Mouse (Mus musculus) embryonic facial prominence, embryonic 15.5 days (tissue): ENCODE data around the gene Snap25. TPM values are rescaled to one million over a fixed set of nuclear protein-coding genes. Genes with fewer than 3 reads are reported as not detected.

Source experiments
- ATAC-seq: fragments of 200-750 bp; cut with Nextera tagmentation; 2 replicates; pipeline ENCODE4 v1.8.0; 2017; ENCODE audit warnings: low read depth, moderate TSS enrichment; ENCODE audit not compliant: insufficient number of reproducible peaks, low FRiP score, low TSS enrichment
- H3K27ac ChIP-seq: fragments of 300-500 bp; sonication (generic); replicated peaks from 2 replicates; pipeline ENCODE4 v1.5.1; 2015; ENCODE audit warnings: mild to moderate bottlenecking, inconsistent platforms
- H3K27me3 ChIP-seq: fragments of 300-500 bp; sonication (generic); 2 replicates; pipeline ENCODE4 v1.6.1; 2015; ENCODE audit warnings: inconsistent platforms
- H3K36me3 ChIP-seq: fragments of 300-500 bp; sonication (generic); 2 replicates; pipeline ENCODE4 v1.6.1; 2015; ENCODE audit warnings: mild to moderate bottlenecking, inconsistent platforms
- H3K4me1 ChIP-seq: fragments of 300-500 bp; sonication (generic); 2 replicates; pipeline ENCODE4 v1.6.1; 2015; ENCODE audit warnings: inconsistent platforms
- H3K4me2 ChIP-seq: fragments of 300-500 bp; sonication (generic); replicated peaks from 2 replicates; pipeline ENCODE4 v1.6.1; 2015; ENCODE audit warnings: mild to moderate bottlenecking, inconsistent platforms
- H3K4me3 ChIP-seq: fragments of 300-500 bp; sonication (generic); replicated peaks from 2 replicates; pipeline ENCODE4 v1.5.1; 2015; ENCODE audit warnings: mild to moderate bottlenecking, inconsistent platforms
- H3K9ac ChIP-seq: fragments of 300-500 bp; sonication (generic); 2 replicates; pipeline ENCODE4 v1.6.1; 2015; ENCODE audit warnings: inconsistent platforms
- H3K9me3 ChIP-seq: fragments of 300-500 bp; sonication (generic); replicated peaks from 2 replicates; pipeline ENCODE4 v1.6.1; 2016; ENCODE audit warnings: inconsistent platforms
- WGBS: fragments of 180-500 bp; shearing (Covaris S2); methylation state at CpG from one replicate; pipeline ENCODE4 v1.1.7; 2015; 5-methylcytosine and 5-hydroxymethylcytosine counted together
- polyA plus RNA-seq: library from polyadenylated mRNA; unstranded; fragments of >200 nt; fragmentation: Nextera tagmentation; extraction: Ambion mirVana; gene quantifications from 2 replicates; pipeline ENCODE4 v1.2.1, GENCODE M21; 2015

The Snap25 gene
- polyA plus RNA-seq, 1 experiment from 2014 or later: 7.5 TPM

DNA sequence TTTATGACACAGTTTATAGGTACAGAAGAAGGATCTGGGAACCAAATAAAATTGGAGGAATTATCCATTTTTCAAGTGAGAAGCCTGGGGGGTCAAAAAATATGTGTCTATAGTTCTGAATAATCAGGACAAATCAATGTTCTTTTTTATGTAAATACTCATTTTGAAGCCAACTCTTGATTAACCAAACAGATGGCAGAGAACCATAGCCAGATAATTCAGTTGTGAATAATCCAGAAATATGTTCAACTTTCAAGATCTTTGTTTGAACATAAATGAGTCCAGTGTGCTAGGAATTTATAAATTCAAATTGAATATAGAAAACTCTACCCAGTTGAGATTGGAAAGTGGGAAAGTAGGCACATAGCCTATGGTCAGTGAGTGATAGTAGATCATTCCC lies 67.0 kb downstream of the Snap25 start:
- H3K9me3 ChIP-seq: no peaks in the 10 kb centered on the region
- H3K27me3 ChIP-seq: no peaks in the 10 kb centered on the region
- no peak overlapping the region for H3K9ac ChIP-seq
- no peak overlapping the region for H3K4me3 ChIP-seq
- no peaks in the 10 kb centered on the region for H3K36me3 ChIP-seq
- no peak for ATAC-seq
- H3K4me2 ChIP-seq: no peak overlapping the region
- H3K4me1 ChIP-seq: no peaks in the 10 kb centered on the region
- no peak overlapping the region for H3K27ac ChIP-seq

DNA sequence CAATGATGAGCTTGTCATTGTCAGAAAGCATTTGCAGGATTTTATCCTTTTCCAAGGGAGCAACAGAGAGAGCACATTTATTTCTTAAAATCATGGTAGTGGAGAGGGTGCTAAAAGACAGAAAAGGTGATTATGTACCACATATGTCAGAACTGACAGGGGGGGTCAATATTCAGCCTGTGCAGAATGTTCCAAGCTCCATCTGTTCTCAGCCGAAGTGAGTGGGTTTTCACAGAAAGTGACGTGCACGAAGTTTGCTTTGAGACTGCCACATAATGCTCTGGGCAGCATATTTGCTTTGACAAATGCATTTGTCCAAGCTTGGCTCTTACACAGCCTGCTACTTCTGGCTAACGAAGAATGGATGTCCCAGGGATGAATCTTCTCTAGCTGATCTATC lies 71.1 kb downstream of the Snap25 start:
- H3K9ac ChIP-seq: no peak overlapping the region
- ATAC-seq: no peak
- no peak overlapping the region for H3K4me3 ChIP-seq
- no peaks in the 10 kb centered on the region for H3K27me3 ChIP-seq
- 80% methylated on average over 4 of the region's 4 CpGs for WGBS
- no peak overlapping the region for H3K4me2 ChIP-seq
- H3K27ac ChIP-seq: no peak overlapping the region
- no peaks in the 10 kb centered on the region for H3K4me1 ChIP-seq
- H3K36me3 ChIP-seq: no peaks in the 10 kb centered on the region
- no peaks in the 10 kb centered on the region for H3K9me3 ChIP-seq

DNA sequence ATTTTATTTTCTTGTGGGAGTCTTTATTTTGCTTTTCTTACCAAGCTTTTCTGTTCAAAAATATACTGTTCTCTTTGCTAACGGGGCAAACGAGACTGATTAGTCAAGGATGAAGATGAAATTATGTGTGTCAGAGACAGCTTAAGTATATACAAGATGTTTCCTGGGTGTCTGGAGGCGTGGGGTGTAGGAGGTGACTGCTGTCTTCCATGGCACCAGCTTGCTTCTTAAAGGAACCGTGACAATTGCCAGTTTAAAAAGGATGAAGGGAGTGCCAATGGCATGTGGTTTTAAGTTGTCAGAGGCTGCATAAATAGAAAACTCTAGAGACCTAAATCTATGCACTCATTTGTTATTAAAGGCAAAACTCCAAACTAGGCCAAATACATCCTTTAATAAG lies 75.1 kb downstream of the Snap25 start:
- H3K9me3 ChIP-seq: no peaks in the 10 kb centered on the region
- no peak overlapping the region for H3K4me2 ChIP-seq
- WGBS: 31% methylated on average over 4 of the region's 4 CpGs
- H3K4me1 ChIP-seq: no peaks in the 10 kb centered on the region
- no peak overlapping the region for H3K4me3 ChIP-seq
- no peak overlapping the region for H3K9ac ChIP-seq
- no peaks in the 10 kb centered on the region for H3K36me3 ChIP-seq
- ATAC-seq: no peak
- no peak overlapping the region for H3K27ac ChIP-seq
- H3K27me3 ChIP-seq: no peaks in the 10 kb centered on the region

DNA sequence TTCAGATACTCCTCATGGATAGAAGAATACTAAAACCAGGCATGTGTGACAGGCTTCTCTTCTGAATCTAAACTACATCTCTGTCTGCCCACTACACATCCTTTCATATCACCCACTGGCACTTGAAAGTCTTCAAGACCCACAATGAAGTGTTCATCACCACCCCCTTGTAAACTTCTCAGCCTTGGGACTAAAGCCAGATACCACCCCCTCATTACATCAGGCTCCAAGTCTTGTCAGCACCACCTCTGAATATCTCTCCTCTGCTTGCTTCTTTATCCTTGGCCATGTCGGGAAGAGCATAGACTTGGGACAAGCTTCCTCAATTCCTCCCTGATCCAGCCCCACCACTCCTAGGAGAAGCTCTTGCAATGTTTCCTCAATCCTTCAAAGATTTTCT lies 83.3 kb downstream of the Snap25 start:
- H3K36me3 ChIP-seq: no peaks in the 10 kb centered on the region
- H3K4me3 ChIP-seq: no peak overlapping the region
- WGBS: 80% methylated on average over 1 of the region's 1 CpGs
- H3K27ac ChIP-seq: no peak overlapping the region
- H3K9ac ChIP-seq: no peak overlapping the region
- no peaks in the 10 kb centered on the region for H3K9me3 ChIP-seq
- no peak for ATAC-seq
- no peaks in the 10 kb centered on the region for H3K27me3 ChIP-seq
- no peak overlapping the region for H3K4me2 ChIP-seq
- H3K4me1 ChIP-seq: no peaks in the 10 kb centered on the region

DNA sequence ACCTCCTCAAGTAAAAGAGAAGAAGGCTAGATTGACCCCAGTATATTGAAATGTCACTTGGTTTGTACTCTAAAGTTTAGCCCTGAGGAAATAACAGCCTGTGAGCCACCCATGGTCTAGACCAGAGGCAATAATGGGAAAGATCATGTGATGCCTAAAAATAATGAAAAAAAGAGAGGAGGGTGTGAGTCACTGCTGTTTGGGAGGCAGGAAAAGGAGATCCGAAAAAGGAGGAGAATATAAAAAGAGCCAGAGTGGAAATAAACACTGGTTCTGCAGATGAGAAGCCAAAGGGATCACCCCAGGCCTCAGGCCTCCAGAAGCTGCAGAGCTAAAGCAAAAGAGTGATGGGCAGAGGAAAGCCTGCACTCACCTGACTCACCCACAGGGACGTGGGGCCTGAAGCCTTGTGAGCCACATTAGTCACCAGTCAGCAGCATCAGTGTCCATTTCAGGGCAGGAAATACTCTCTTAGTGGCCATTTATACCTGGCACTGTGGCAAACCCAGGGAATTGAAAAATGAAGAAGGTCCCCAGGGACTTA lies 85.7 kb downstream of the Snap25 start:
- H3K4me2 ChIP-seq: no peak overlapping the region
- H3K9me3 ChIP-seq: no peaks in the 10 kb centered on the region
- H3K27me3 ChIP-seq: no peaks in the 10 kb centered on the region
- no peak overlapping the region for H3K9ac ChIP-seq
- H3K36me3 ChIP-seq: no peaks in the 10 kb centered on the region
- no peak for ATAC-seq
- H3K4me3 ChIP-seq: no peak overlapping the region
- no peak overlapping the region for H3K27ac ChIP-seq
- no peaks in the 10 kb centered on the region for H3K4me1 ChIP-seq
- 62% methylated on average over 2 of the region's 2 CpGs for WGBS

DNA sequence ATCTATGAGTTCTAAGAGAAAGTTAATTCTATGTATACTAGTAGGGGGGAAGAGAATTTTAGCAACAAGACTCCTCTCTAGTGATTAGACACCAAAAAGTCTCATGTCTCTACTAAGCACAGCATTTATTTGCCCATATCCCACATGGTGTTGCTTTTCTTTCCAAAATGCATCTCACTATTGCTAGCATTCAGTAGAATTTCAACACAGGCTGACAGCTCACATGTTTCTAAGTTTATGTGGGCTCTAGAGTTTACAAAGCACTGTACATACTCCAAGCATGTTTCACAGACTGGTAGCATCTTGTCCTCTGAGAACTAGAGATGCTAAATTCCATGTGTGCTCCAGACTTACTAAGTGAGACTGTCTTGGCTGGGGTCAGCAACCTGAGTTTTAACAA lies 87.8 kb downstream of the Snap25 start:
- Histone ChIP-seq H3K9me3 (no peaks in the 10 kb centered on the region), H3K36me3 (no peaks in the 10 kb centered on the region), H3K4me2 (no peak overlapping the region), H3K27ac (no peak overlapping the region), H3K4me3 (no peak overlapping the region), H3K9ac (no peak overlapping the region), H3K4me1 (no peaks in the 10 kb centered on the region), H3K27me3 (no peaks in the 10 kb centered on the region)
- no peak for ATAC-seq

DNA sequence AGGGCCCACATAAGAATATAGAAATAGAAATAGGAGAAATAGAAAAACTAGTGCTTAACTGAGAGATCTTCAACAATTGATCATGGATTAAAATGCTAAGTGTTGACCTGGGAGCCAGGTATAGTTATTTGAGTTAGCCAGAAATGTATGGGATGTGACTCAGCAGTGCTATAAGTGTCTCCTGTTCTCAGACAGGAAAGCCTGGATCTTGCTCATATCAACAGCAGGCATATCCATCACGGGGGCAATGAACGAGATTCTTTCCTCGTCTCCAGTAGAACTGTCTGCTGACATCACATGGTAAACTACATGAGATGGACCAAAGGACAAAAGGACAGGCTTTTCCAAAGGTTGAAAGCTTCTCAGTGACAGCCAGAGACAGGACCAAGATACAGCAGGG lies 88.8 kb downstream of the Snap25 start:
- H3K36me3 ChIP-seq: no peaks in the 10 kb centered on the region
- H3K27me3 ChIP-seq: no peaks in the 10 kb centered on the region
- H3K27ac ChIP-seq: no peak overlapping the region
- no peak overlapping the region for H3K9ac ChIP-seq
- no peak overlapping the region for H3K4me2 ChIP-seq
- no peak for ATAC-seq
- no peak overlapping the region for H3K4me3 ChIP-seq
- 86% methylated on average over 3 of the region's 3 CpGs for WGBS
- H3K4me1 ChIP-seq: no peaks in the 10 kb centered on the region
- H3K9me3 ChIP-seq: no peaks in the 10 kb centered on the region

DNA sequence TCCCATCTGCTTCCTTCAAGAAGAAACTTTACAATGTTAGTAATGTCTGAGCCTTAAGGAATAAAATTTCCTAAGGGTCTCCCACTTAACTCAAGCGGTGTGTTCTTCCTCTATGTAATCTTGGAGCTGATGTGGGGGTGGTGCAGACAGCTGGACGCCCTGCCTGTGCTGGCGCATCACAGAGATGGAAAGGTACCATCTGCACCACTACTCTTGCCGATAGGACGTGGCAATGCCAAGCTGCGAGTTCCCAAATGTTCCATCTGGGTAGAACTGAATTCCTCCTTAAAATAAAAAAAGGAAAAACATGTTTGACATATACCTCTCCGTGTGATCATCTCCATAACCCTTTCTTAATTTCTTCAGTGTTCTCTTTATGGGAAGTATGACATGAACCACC lies 89.9 kb downstream of the Snap25 start:
- no peak for ATAC-seq
- H3K4me2 ChIP-seq: no peak overlapping the region
- H3K27me3 ChIP-seq: no peaks in the 10 kb centered on the region
- H3K36me3 ChIP-seq: no peaks in the 10 kb centered on the region
- no peak overlapping the region for H3K27ac ChIP-seq
- H3K9ac ChIP-seq: no peak overlapping the region
- H3K4me3 ChIP-seq: no peak overlapping the region
- H3K9me3 ChIP-seq: no peaks in the 10 kb centered on the region
- WGBS: 73% methylated on average over 7 of the region's 7 CpGs
- no peaks in the 10 kb centered on the region for H3K4me1 ChIP-seq

DNA sequence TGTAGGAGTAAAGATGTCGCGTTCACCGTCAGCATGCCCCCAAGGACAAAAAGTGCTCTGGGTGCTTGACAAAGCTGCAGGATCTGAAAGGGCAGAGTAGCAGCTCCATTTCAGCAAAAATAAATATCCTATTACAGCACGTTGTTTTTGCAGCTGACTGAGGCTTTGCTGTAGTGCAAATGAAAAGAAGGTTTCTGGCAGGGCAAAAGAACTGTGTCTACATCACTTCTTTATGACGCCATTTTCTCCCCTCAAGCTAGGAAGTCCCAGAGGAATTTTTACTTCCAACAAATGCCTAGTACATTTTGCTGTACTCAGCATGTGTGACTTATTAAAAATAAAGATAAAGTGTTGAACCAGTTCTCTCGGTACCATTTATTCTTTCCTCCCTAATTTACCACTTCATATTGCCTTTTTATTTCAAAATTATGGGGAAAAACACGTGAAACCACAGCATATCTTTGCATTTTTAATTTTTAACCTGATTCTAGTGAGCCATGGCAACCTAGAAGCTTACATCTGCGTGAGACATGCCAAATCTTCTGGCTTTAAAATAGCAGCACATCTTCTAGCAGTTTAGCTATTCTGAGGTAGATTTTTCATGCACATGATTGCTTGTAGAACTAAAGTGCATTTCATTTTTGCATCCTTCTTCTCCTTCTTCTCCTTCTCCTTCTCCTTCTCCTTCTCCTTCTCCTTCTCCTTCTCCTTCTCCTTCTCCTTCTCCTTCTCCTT lies 94.9 kb downstream of the Snap25 start:
- no peak overlapping the region for H3K4me2 ChIP-seq
- no peak overlapping the region for H3K27ac ChIP-seq
- H3K27me3 ChIP-seq: no peaks in the 10 kb centered on the region
- no peak overlapping the region for H3K4me3 ChIP-seq
- no peaks in the 10 kb centered on the region for H3K36me3 ChIP-seq
- H3K9ac ChIP-seq: no peak overlapping the region
- H3K4me1 ChIP-seq: no peaks in the 10 kb centered on the region
- 41% methylated on average over 8 of the region's 8 CpGs for WGBS
- H3K9me3 ChIP-seq: no peaks in the 10 kb centered on the region
- ATAC-seq: no peak

DNA sequence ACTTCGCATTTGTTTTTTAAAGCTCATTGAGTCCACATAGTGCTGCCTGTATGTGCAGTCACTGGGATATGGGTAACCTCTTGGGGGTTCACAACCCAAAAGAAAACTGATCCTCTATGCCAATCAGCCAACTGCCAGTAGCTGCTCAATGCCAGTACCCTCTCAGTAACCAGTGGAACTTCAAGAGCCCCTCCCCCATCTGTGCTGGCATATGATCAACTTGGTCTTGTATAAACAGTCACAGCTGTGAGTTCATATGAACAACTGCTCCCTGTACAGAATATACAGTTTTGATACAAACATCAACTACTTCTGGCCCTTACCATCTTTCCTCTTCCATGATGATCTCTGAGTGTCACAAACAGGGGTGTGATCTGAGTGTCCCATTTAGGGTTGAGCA lies 98.1 kb downstream of the Snap25 start:
- 91% methylated on average over 1 of the region's 1 CpGs for WGBS
- ATAC-seq: no peak

DNA sequence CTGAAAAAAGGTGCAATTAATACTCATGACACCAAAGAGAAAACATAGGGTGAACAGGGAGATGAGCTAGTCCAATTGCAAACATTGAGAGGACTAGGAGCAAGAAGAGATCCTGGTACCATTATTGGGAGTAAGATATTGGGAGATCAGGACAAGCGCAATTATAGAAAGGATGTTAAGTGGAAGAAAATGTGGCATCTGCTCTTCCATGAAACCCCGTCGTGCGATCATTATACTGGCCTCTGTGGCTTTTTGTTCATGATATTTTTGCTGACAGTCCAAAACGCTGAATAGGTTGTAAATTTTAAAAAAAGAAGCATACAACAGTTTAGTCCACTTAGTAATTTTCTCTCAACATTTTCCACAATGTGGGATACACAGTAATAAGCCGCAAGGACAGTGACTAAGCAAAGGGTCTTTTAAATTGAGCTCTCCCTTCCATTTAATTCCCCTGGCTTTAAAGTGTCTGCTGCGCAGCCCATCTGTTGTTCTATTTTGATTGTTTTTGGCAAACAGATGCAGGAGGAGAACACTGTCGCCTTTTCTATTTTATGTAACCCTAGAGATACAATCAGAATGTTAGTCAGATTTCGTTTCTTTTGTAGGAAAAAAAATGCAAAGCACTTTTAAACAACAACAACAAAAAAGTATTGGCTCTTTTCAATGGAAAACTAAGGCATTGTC lies 103.6 kb downstream of the Snap25 start:
- WGBS: 71% methylated on average over 9 of the region's 9 CpGs
- Histone ChIP-seq H3K4me2 (no peak overlapping the region), H3K36me3 (no peaks in the 10 kb centered on the region), H3K27ac (no peak overlapping the region), H3K4me1 (no peaks in the 10 kb centered on the region), H3K9me3 (no peaks in the 10 kb centered on the region), H3K9ac (no peak overlapping the region), H3K4me3 (no peak overlapping the region), H3K27me3 (no peaks in the 10 kb centered on the region)
- no peak for ATAC-seq

More for the DNA sequence above, 98.1 kb downstream of the Snap25 start:
- no peaks in the 10 kb centered on the region for H3K4me1 ChIP-seq
- no peak overlapping the region for H3K9ac ChIP-seq
- no peak overlapping the region for H3K27ac ChIP-seq
- no peak overlapping the region for H3K4me2 ChIP-seq
- no peaks in the 10 kb centered on the region for H3K27me3 ChIP-seq
- no peak overlapping the region for H3K4me3 ChIP-seq
- H3K36me3 ChIP-seq: no peaks in the 10 kb centered on the region
- no peaks in the 10 kb centered on the region for H3K9me3 ChIP-seq
